Mouse (Mus musculus) CH12.LX (cell line): Measurements from ENCODE around the gene Olfr574. TPM values are rescaled to one million over a fixed set of nuclear protein-coding genes. Genes with fewer than 3 reads are reported as not detected.

Source experiments
- DNase-seq: peaks from one replicate; pipeline ENCODE4 v3.0.0-alpha.2; 2013; ENCODE audit errors: extremely low read depth
- H3K27ac ChIP-seq: 2 replicates; pipeline ENCODE4 v1.5.1; 2012; ENCODE audit warnings: low read depth, mild to moderate bottlenecking, control low read depth, moderate library complexity; ENCODE audit not compliant: insufficient read depth
- H3K27me3 ChIP-seq: replicated peaks from 2 replicates; pipeline ENCODE3; 2012; ENCODE audit warnings: inconsistent platforms
- H3K36me3 ChIP-seq, 2 experiments: replicated peaks in 1 of 2; 2 replicates each; pipeline versions ENCODE3 to v1.6.1; 2012; ENCODE audit warnings: inconsistent platforms in 1 of 2, low read length in 1 of 2, mild to moderate bottlenecking in 1 of 2, mixed read lengths in 1 of 2, moderate library complexity in 1 of 2; ENCODE audit not compliant: control insufficient read depth in 1 of 2, insufficient read depth in 1 of 2
- H3K4me1 ChIP-seq, 2 experiments: 2 replicates each; pipeline ENCODE4 v1.6.1; 2012; ENCODE audit warnings: inconsistent platforms in 1 of 2, moderate library complexity in 1 of 2; ENCODE audit not compliant: insufficient read depth in 2 of 2, control insufficient read depth in 1 of 2
- H3K4me2 ChIP-seq: 2 replicates; pipeline ENCODE4 v1.6.1; 2012; ENCODE audit warnings: low read depth, mild to moderate bottlenecking, control low read depth; ENCODE audit not compliant: poor library complexity, insufficient read depth, severe bottlenecking
- H3K4me3 ChIP-seq, 3 experiments: fragments of 150-350 bp in 1 of 3; sonication (generic) in 1 of 3; replicated peaks in 1 of 3; 2 replicates each; pipeline versions ENCODE3 to v1.5.1; 2011 to 2012; ENCODE audit warnings: low read depth in 2 of 3, low read length in 2 of 3, mild to moderate bottlenecking in 2 of 3, moderate library complexity in 2 of 3, control low read depth in 1 of 3, improper control_type of control experiment in 1 of 3, inconsistent platforms in 1 of 3, mixed read lengths in 1 of 3; ENCODE audit not compliant: poor library complexity in 1 of 3
- H3K79me2 ChIP-seq: replicated peaks from 2 replicates; pipeline ENCODE4 v1.6.1; 2012; ENCODE audit warnings: mild to moderate bottlenecking, moderate library complexity; ENCODE audit not compliant: control insufficient read depth, poor library complexity, insufficient read depth, severe bottlenecking; ENCODE audit errors: extremely low read depth
- H3K9ac ChIP-seq: 2 replicates; pipeline ENCODE4 v1.6.1; 2012; ENCODE audit warnings: low read depth, mild to moderate bottlenecking, control low read depth, moderate library complexity; ENCODE audit not compliant: insufficient read depth
- H3K9me3 ChIP-seq: replicated peaks from 2 replicates; pipeline ENCODE3; 2012; ENCODE audit warnings: low read length, inconsistent platforms, mixed read lengths
- BHLHE40 ChIP-seq: IDR thresholded peaks from 2 replicates; pipeline ENCODE4 v1.6.1; 2011; ENCODE audit warnings: mild to moderate bottlenecking, low read depth, low read length, improper control_type of control experiment
- CHD2 ChIP-seq: IDR thresholded peaks from 2 replicates; pipeline ENCODE4 v1.6.1; 2011; ENCODE audit warnings: low read length, improper control_type of control experiment
- CTCF ChIP-seq, 2 experiments: IDR thresholded peaks in 1 of 2; conservative IDR thresholded peaks in 1 of 2; 2 replicates each; pipeline ENCODE4 v1.5.1; 2011 to 2012; ENCODE audit warnings: low read depth in 2 of 2, low read length in 2 of 2, improper control_type of control experiment in 1 of 2, inconsistent platforms in 1 of 2, mild to moderate bottlenecking in 1 of 2, moderate library complexity in 1 of 2
- E2F4 ChIP-seq: IDR thresholded peaks from 2 replicates; pipeline ENCODE4 v1.6.1; 2011; ENCODE audit warnings: low read depth, low read length, improper control_type of control experiment; ENCODE audit not compliant: insufficient replicate concordance
- ELF1 ChIP-seq: IDR thresholded peaks from 2 replicates; pipeline ENCODE4 v1.6.1; 2014; ENCODE audit warnings: low read depth, mild to moderate bottlenecking, inconsistent platforms, low read length, improper control_type of control experiment
- HCFC1 ChIP-seq: IDR thresholded peaks from 2 replicates; pipeline ENCODE4 v1.6.1; 2012; ENCODE audit warnings: low read depth, mild to moderate bottlenecking, inconsistent platforms, low read length, improper control_type of control experiment
- JUND ChIP-seq: conservative IDR thresholded peaks from 2 replicates; pipeline ENCODE4 v1.6.1; 2011; ENCODE audit warnings: low read depth, low read length, improper control_type of control experiment
- MAFK ChIP-seq: IDR thresholded peaks from 2 replicates; pipeline ENCODE4 v1.6.1; 2011; ENCODE audit warnings: low read length, improper control_type of control experiment; ENCODE audit not compliant: insufficient replicate concordance
- MAX ChIP-seq: IDR thresholded peaks from 2 replicates; pipeline ENCODE4 v1.6.1; 2011; ENCODE audit warnings: low read length, improper control_type of control experiment
- MAZ ChIP-seq: IDR thresholded peaks from 2 replicates; pipeline ENCODE4 v1.6.1; 2012; ENCODE audit warnings: low read depth, mild to moderate bottlenecking, inconsistent platforms, low read length, improper control_type of control experiment, moderate library complexity
- MXI1 ChIP-seq: IDR thresholded peaks from 2 replicates; pipeline ENCODE4 v1.6.1; 2011; ENCODE audit warnings: mild to moderate bottlenecking, low read depth, low read length, improper control_type of control experiment
- NELFE ChIP-seq: IDR thresholded peaks from 2 replicates; pipeline ENCODE4 v1.6.1; 2011; ENCODE audit warnings: low read depth, low read length, improper control_type of control experiment
- NRF1 ChIP-seq: IDR thresholded peaks from 2 replicates; pipeline ENCODE4 v1.6.1; 2014; ENCODE audit warnings: low read depth, mild to moderate bottlenecking, inconsistent platforms, low read length, improper control_type of control experiment, moderate library complexity
- PAX5 ChIP-seq: IDR thresholded peaks from 2 replicates; pipeline ENCODE4 v1.6.1; 2012; ENCODE audit warnings: low read length, inconsistent platforms, mixed read lengths
- RAD21 ChIP-seq: IDR thresholded peaks from 2 replicates; pipeline ENCODE4 v1.6.1; 2011; ENCODE audit warnings: low read depth, mild to moderate bottlenecking, low read length, improper control_type of control experiment, moderate library complexity
- SIN3A ChIP-seq: IDR thresholded peaks from 2 replicates; pipeline ENCODE4 v1.6.1; 2012; ENCODE audit warnings: low read length, improper control_type of control experiment, inconsistent platforms
- SMC3 ChIP-seq: IDR thresholded peaks from 2 replicates; pipeline ENCODE4 v1.6.1; 2011; ENCODE audit warnings: low read depth, low read length, improper control_type of control experiment
- TCF12 ChIP-seq: IDR thresholded peaks from 2 replicates; pipeline ENCODE4 v1.6.1; 2014; ENCODE audit warnings: low read depth, mild to moderate bottlenecking, inconsistent platforms, low read length, improper control_type of control experiment
- ZC3H11A ChIP-seq: IDR thresholded peaks from 2 replicates; pipeline ENCODE4 v1.6.1; 2012; ENCODE audit warnings: low read depth, mild to moderate bottlenecking, inconsistent platforms, low read length, improper control_type of control experiment
- ZKSCAN1 ChIP-seq: IDR thresholded peaks from 2 replicates; pipeline ENCODE4 v1.6.1; 2012; ENCODE audit warnings: low read depth, inconsistent platforms, low read length, improper control_type of control experiment, borderline replicate concordance
- ZMIZ1 ChIP-seq: IDR thresholded peaks from 2 replicates; pipeline ENCODE4 v1.6.1; 2012; ENCODE audit warnings: low read depth, mild to moderate bottlenecking, inconsistent platforms, low read length, improper control_type of control experiment
- dilution Hi-C: fragments of 300-500 bp; cut with MboI; formaldehyde crosslinking; loops from 2 replicates; pipeline ENCODE4 v1.14.3; 2020; ENCODE audit warnings: low sequenced_read_pairs; ENCODE audit not compliant: extremely low pct_unique_long_range_greater_than_20kb, extremely low pct_ligation_motif_present
- in situ Hi-C: fragments of 300-500 bp; cut with MboI; formaldehyde crosslinking; loops from 3 replicates; pipeline ENCODE4 v1.14.3; 2019; ENCODE audit warnings: low sequenced_read_pairs, low pct_ligation_motif_present, low pct_unique_long_range_greater_than_20kb, mixed read lengths
- polyA plus RNA-seq: library from polyadenylated mRNA; unstranded; fragments of >175 nt; gene quantifications from 2 replicates; pipeline ENCODE4 v1.2.1, GENCODE M21; 2012; ENCODE audit warnings: low read depth; ENCODE audit not compliant: insufficient read length
- total RNA-seq, 2 experiments: library from RNA; depleted of rRNA; stranded (reverse); fragments of 300-350 nt in 1 of 2; fragments of >200 nt in 1 of 2; gene quantifications; 2 replicates each; pipeline ENCODE4 v1.2.3; 2012 to 2014

Olfr574 gene
- total and polyA plus RNA-seq, 3 experiments, result not detected

DNA sequence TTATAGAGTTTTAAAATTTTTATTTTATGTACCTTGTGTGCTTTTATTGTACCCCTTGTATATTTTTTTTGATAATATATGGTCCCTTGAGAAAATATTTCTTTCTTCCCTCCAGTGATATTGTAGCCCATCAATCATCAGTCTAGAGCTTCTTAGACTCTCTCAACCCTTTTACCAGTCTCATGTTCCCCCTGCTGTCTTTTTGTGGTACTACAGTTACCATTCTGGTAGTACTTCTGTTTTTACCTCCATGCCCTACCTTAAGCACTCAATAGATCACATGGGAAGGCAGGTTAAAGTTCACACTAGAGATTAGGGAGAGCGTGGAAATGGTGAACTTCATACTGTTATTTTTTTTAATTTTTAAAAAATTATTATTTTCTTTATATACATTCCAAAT lies 28.6 kb upstream of the Olfr574 start:
- TF ChIP-seq CTCF (conservative IDR thresholded peaks at IDR 0.05 in 1 of 2, IDR thresholded peaks at IDR 0.05 in 1 of 2; ENCODE audit: low read depth in 2 of 2, low read length in 2 of 2), result peak; percentile 45 to 89
- TF ChIP-seq ZC3H11A, result peak; percentile 27; the same call in 1 of the 2 replicates
- no peak for TF ChIP-seq E2F4
- TF ChIP-seq RAD21, result peak; percentile 87
- peak; percentile 84 for TF ChIP-seq SMC3
- H3K36me3 ChIP-seq, result no peaks in the 10 kb centered on the region
- no peaks in the 10 kb centered on the region for H3K79me2 ChIP-seq
- H3K9me3 ChIP-seq, result no peaks in the 10 kb centered on the region
- peak; percentile 74 for DNase-seq
- no peaks in the 10 kb centered on the region for H3K27me3 ChIP-seq
- H3K9ac ChIP-seq, result no peak overlapping the region
- H3K27ac ChIP-seq, result no peak overlapping the region
- H3K4me1 ChIP-seq, result no peaks in the 10 kb centered on the region
- dilution Hi-C loops, result no loop called here
- no peak overlapping the region for H3K4me3 ChIP-seq
- in situ Hi-C loops, result loop anchor here (10.0 kb wide), 2 partner anchors 255 to 415 kb away; partner anchors contain the start of gene Olfr556
- no peak overlapping the region for H3K4me2 ChIP-seq

DNA sequence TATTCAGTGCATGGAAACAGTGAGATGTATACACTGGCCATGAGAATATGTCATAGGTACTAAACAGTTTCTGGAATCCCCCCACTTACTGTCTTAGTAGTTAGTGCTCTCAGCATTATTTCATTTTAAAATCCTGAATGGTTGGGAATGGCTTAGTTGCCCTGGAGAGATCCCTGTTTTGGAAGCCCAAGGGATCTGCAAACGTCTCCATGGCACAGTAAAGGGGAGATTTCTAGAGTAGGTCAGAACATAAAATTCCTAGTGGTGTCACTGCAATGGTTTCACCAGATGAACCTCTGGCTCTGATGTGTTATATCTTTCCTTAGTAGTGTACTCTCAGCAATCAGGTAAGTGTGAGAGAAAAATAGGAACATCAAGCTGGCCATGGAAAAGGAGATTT lies 24.2 kb upstream of the Olfr574 start, which contains the start of gene Olfr572:
TSS of gene Olfr572 (plus strand) at position 301 of the 400 bp plus-strand sequence.
- in situ Hi-C loops, result no loop called here
- dilution Hi-C loops, result no loop called here
- no peak for DNase-seq

GRCm38 (mm10) chr7:102927105-102927504 lies 21.2 kb upstream of the Olfr574 start:
- Histone ChIP-seq H3K36me3 (no peaks in the 10 kb centered on the region), H3K9ac (no peak overlapping the region), H3K4me3 (no peak overlapping the region), H3K27me3 (no peaks in the 10 kb centered on the region), H3K27ac (no peak overlapping the region), H3K4me2 (no peak overlapping the region), H3K9me3 (no peaks in the 10 kb centered on the region), H3K79me2 (no peaks in the 10 kb centered on the region), H3K4me1 (no peaks in the 10 kb centered on the region)
- no peak for DNase-seq
- TF ChIP-seq TCF12, result no peak
- TF ChIP-seq CHD2, result no peak
- no peak for TF ChIP-seq E2F4
- TF ChIP-seq SMC3, result no peak
- no peak for TF ChIP-seq SIN3A
- TF ChIP-seq JUND, result no peak
- TF ChIP-seq HCFC1, result no peak
- no peak for TF ChIP-seq CTCF (conservative IDR thresholded peaks at IDR 0.05 in 1 of 2, IDR thresholded peaks at IDR 0.05 in 1 of 2; ENCODE audit: low read depth in 2 of 2, low read length in 2 of 2)
- no peak for TF ChIP-seq BHLHE40
- TF ChIP-seq ZC3H11A, result no peak
- TF ChIP-seq MAFK, result no peak
- TF ChIP-seq MXI1, result no peak
- no peak for TF ChIP-seq PAX5
- TF ChIP-seq NELFE, result no peak
- in situ Hi-C loops, result no loop called here
- dilution Hi-C loops, result no loop called here

More for the DNA sequence above, 24.2 kb upstream of the Olfr574 start, which contains the start of gene Olfr572:
- Histone ChIP-seq H3K4me2 (no peak within 1 kb of the TSS), H3K9ac (no peak within 1 kb of the TSS), H3K9me3 (no peaks in the 10 kb centered on the region), H3K36me3 (no peaks in the 10 kb centered on the region), H3K27ac (no peak within 1 kb of the TSS), H3K4me1 (no peaks in the 10 kb centered on the region), H3K4me3 (no peak within 1 kb of the TSS), H3K79me2 (no peaks in the 10 kb centered on the region), H3K27me3 (no peaks in the 10 kb centered on the region)
- TF ChIP-seq RAD21 (no peak), MAZ (no peak), ELF1 (no peak), ZKSCAN1 (no peak), NRF1 (no peak), MAX (no peak), ZMIZ1 (no peak)
